Mouse (Mus musculus) heart, embryonic 11.5 days (tissue): ENCODE measurements around the gene C5ar2. TPM values are rescaled to one million over a fixed set of nuclear protein-coding genes. Genes with fewer than 3 reads are reported as not detected.
A peak's percentile ranks its signal among the peaks of the same experiment; 100 is the strongest.
"Not testable (repeated sequence)": the region's sequence is repeated elsewhere in the genome, so short reads cannot be mapped to it uniquely, and the experiment has no call there.

Source experiments
- ATAC-seq: fragments of 200-750 bp; cut with Nextera tagmentation; replicated peaks from 2 replicates; pipeline ENCODE4 v1.8.0; 2017; ENCODE audit warnings: moderate library complexity; ENCODE audit not compliant: insufficient number of reproducible peaks, low FRiP score, low TSS enrichment
- H3K27ac ChIP-seq: fragments of 300-500 bp; sonication (generic); 2 replicates; pipeline ENCODE4 v1.5.1; 2014; ENCODE audit warnings: mild to moderate bottlenecking, low read depth, low read length
- H3K27me3 ChIP-seq: fragments of 300-500 bp; sonication (generic); 2 replicates; pipeline ENCODE4 v1.6.1; 2014; ENCODE audit warnings: mild to moderate bottlenecking, low read length, mixed read lengths; ENCODE audit not compliant: control insufficient read depth, insufficient read depth
- H3K36me3 ChIP-seq: fragments of 300-500 bp; sonication (generic); 2 replicates; pipeline ENCODE4 v1.6.1; 2014; ENCODE audit warnings: mild to moderate bottlenecking, low read length, moderate library complexity, mixed read lengths; ENCODE audit not compliant: control insufficient read depth, insufficient read depth
- H3K4me1 ChIP-seq: fragments of 300-500 bp; sonication (generic); 2 replicates; pipeline ENCODE4 v1.6.1; 2014; ENCODE audit warnings: low read length; ENCODE audit not compliant: control insufficient read depth, insufficient read depth
- H3K4me2 ChIP-seq: fragments of 300-500 bp; sonication (generic); 2 replicates; pipeline ENCODE4 v1.6.1; 2014; ENCODE audit warnings: mild to moderate bottlenecking, moderate library complexity
- H3K4me3 ChIP-seq: fragments of 300-500 bp; sonication (generic); 2 replicates; pipeline ENCODE4 v1.5.1; 2014; ENCODE audit warnings: low read depth, low read length
- H3K9ac ChIP-seq: fragments of 300-500 bp; sonication (generic); 2 replicates; pipeline ENCODE4 v1.6.1; 2014; ENCODE audit warnings: mild to moderate bottlenecking, low read depth, low read length, moderate library complexity
- H3K9me3 ChIP-seq: fragments of 300-500 bp; sonication (generic); replicated peaks from 2 replicates; pipeline ENCODE4 v1.6.1; 2016; ENCODE audit warnings: low read length; ENCODE audit not compliant: control insufficient read depth
- WGBS: fragments of 180-500 bp; shearing (Covaris S2); extraction: QIAGEN DNeasy Blood & Tissue Kit; methylation state at CpG from one replicate; pipeline ENCODE4 v1.1.7; 2014; ENCODE audit not compliant: insufficient replicate concordance; 5-methylcytosine and 5-hydroxymethylcytosine counted together
- polyA plus RNA-seq: library from polyadenylated mRNA; unstranded; fragments of >200 nt; fragmentation: Nextera tagmentation; extraction: Ambion mirVana; gene quantifications from 2 replicates; pipeline ENCODE4 v1.2.1, GENCODE M21; 2014

The C5ar2 gene
- polyA plus RNA-seq, 1 experiment from 2014 or later, result 0.21 TPM

- no peaks in the 10 kb centered on the region for H3K4me1 ChIP-seq
- no peaks in the 10 kb centered on the region for H3K9me3 ChIP-seq
- no peak overlapping the region for H3K9ac ChIP-seq
- H3K4me2 ChIP-seq, result no peak overlapping the region
- no peak overlapping the region for H3K4me3 ChIP-seq
- no peak for ATAC-seq
- H3K36me3 ChIP-seq, result peaks cover 23% of the 10 kb centered on the region
- H3K27me3 ChIP-seq, result no peaks in the 10 kb centered on the region
- H3K27ac ChIP-seq, result no peak overlapping the region
- WGBS, result 91% methylated on average over 11 of the region's 11 CpGs
Measured at GRCm38 (mm10) chr7:16280721-16281120, 36.8 kb upstream of the C5ar2 start.

GRCm38 (mm10) chr7:16274922-16275890 lies 31.3 kb upstream of the C5ar2 start:
- Histone ChIP-seq H3K4me1 (peaks cover 22% of the 10 kb centered on the region), H3K27ac (no peak overlapping the region), H3K4me2 (peak overlapping the region; percentile 96; the same call in 1 of the 2 replicates), H3K36me3 (peaks cover 16% of the 10 kb centered on the region), H3K9me3 (no peaks in the 10 kb centered on the region), H3K4me3 (no peak overlapping the region; the same call in 1 of the 2 replicates), H3K9ac (no peak overlapping the region), H3K27me3 (no peaks in the 10 kb centered on the region)
- 80% methylated on average over 10 of the region's 10 CpGs for WGBS
- ATAC-seq, result no peak

GRCm38 (mm10) chr7:16273766-16274140 lies 29.8 kb upstream of the C5ar2 start:
- Histone ChIP-seq H3K4me3 (peak overlapping the region; percentile 83), H3K27me3 (no peaks in the 10 kb centered on the region), H3K27ac (peak overlapping the region; percentile 86), H3K4me2 (peak overlapping the region; percentile 96), H3K36me3 (peaks cover 16% of the 10 kb centered on the region), H3K9ac (peak overlapping the region; percentile 88), H3K4me1 (peaks cover 22% of the 10 kb centered on the region), H3K9me3 (no peaks in the 10 kb centered on the region)
- WGBS, result under 1% methylated on average over 18 of the region's 18 CpGs
- peak; percentile 73 for ATAC-seq

- peak within 1 kb of the TSS; percentile 94 for H3K27ac ChIP-seq
- peak; percentile 85 for ATAC-seq
- H3K4me3 ChIP-seq, result peak within 1 kb of the TSS; percentile 83
Measured at GRCm38 (mm10) chr7:16273081-16273765, 29.3 kb upstream of the C5ar2 start, which contains the start of gene Inafm1. Gene Inafm1 (minus strand): TSS chr7:16273617.

GRCm38 (mm10) chr7:16272681-16273080 lies 28.7 kb upstream of the C5ar2 start:
- Histone ChIP-seq H3K4me2 (peak overlapping the region; percentile 96), H3K36me3 (peaks cover 12% of the 10 kb centered on the region), H3K4me1 (peaks cover 22% of the 10 kb centered on the region), H3K9me3 (no peaks in the 10 kb centered on the region), H3K9ac (peak overlapping the region; percentile 88), H3K4me3 (peak overlapping the region; percentile 83), H3K27me3 (no peaks in the 10 kb centered on the region), H3K27ac (peak overlapping the region; percentile 94)
- 0% methylated on average over 25 of the region's 46 CpGs for WGBS
- peak; percentile 79 for ATAC-seq

More at GRCm38 (mm10) chr7:16273081-16273765, 29.3 kb upstream of the C5ar2 start, which contains the start of gene Inafm1:
- H3K36me3 ChIP-seq, result peaks cover 16% of the 10 kb centered on the region
- 2% methylated on average over 36 of the region's 49 CpGs for WGBS
- peak within 1 kb of the TSS; percentile 96 for H3K4me2 ChIP-seq
- peaks cover 22% of the 10 kb centered on the region for H3K4me1 ChIP-seq
- peak within 1 kb of the TSS; percentile 88 for H3K9ac ChIP-seq
- H3K27me3 ChIP-seq, result no peaks in the 10 kb centered on the region
- H3K9me3 ChIP-seq, result no peaks in the 10 kb centered on the region

- ATAC-seq, result no peak
Measured at GRCm38 (mm10) chr7:16271139-16271538, 27.2 kb upstream of the C5ar2 start.

GRCm38 (mm10) chr7:16266593-16266992 lies 22.6 kb upstream of the C5ar2 start:
- not testable (repeated sequence) for H3K27me3 ChIP-seq, H3K4me2 ChIP-seq, H3K9ac ChIP-seq, H3K36me3 ChIP-seq, H3K27ac ChIP-seq, H3K9me3 ChIP-seq, H3K4me1 ChIP-seq, ATAC-seq, H3K4me3 ChIP-seq
- WGBS, result 85% methylated on average over 7 of the region's 7 CpGs

More at GRCm38 (mm10) chr7:16271139-16271538, 27.2 kb upstream of the C5ar2 start:
- H3K27me3 ChIP-seq, result no peaks in the 10 kb centered on the region
- H3K4me1 ChIP-seq, result peaks cover 22% of the 10 kb centered on the region
- peaks cover 12% of the 10 kb centered on the region for H3K36me3 ChIP-seq
- WGBS, result 78% methylated on average over 1 of the region's 1 CpGs
- H3K4me2 ChIP-seq, result no peak overlapping the region
- no peak overlapping the region for H3K9ac ChIP-seq
- no peak overlapping the region for H3K4me3 ChIP-seq
- no peak overlapping the region for H3K27ac ChIP-seq
- H3K9me3 ChIP-seq, result no peaks in the 10 kb centered on the region

- no peaks in the 10 kb centered on the region for H3K36me3 ChIP-seq
- no peaks in the 10 kb centered on the region for H3K27me3 ChIP-seq
- H3K4me1 ChIP-seq, result no peaks in the 10 kb centered on the region
- H3K4me3 ChIP-seq, result no peak overlapping the region
- H3K9me3 ChIP-seq, result 0 out of 2 replicates have a peak, but pooled peaks cover 5% of the 10 kb centered on the region
- no peak for ATAC-seq
- 86% methylated on average over 11 of the region's 11 CpGs for WGBS
- H3K4me2 ChIP-seq, result no peak overlapping the region
- no peak overlapping the region for H3K27ac ChIP-seq
- no peak overlapping the region for H3K9ac ChIP-seq
Measured at GRCm38 (mm10) chr7:16265856-16266255, 21.9 kb upstream of the C5ar2 start.
